Mouse (Mus musculus): Measurements from ENCODE around the gene Pfpl.
A peak's percentile ranks its signal among the peaks of the same experiment; 100 is the strongest.

The Pfpl gene

DNA sequence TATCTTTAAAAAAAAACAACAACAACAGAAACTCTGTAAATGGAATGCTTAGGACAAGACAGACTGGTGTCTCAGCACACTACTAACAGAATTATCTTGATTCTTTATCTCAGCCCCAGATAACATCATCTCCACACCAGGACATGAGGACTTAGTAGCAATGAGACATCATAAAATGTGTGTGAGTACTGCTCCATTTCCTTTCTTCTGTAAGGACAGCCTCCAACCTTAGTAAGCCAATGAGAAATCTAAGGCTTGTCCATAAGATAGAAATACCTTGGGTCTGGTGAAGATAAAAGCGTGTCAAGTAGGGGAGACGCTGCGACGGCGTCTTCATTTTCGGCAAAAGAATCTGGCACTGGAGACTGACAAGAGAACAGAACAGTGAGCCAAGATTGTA lies at the start of gene Pfpl:
Gene Pfpl (plus strand): TSS at position 301 of the 400 bp plus-strand sequence.
- no peak for DNase-seq (ENCODE audit: low read depth, low spot score)

DNA sequence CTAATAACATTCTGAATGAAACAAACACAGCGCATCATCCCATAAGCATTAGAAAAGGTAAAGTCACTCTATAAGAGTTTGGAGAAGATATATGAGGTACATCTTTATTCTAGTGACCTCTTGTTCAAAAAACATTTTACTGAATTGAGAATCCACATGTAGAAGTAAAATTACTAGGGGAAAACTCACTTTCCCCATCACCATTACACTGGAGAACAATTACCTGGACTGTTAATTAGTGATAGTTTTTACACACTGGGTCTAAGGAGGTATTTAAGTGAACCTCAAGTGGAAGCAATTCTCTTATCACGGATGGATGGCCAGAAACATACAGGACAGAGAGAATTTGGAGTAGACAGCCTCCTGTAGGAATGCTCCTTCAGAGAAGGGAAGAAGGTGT lies 40.7 kb upstream of the Pfpl start, which contains the start of gene Olfr1440:
Gene Olfr1440 (plus strand): TSS at position 301 of the 400 bp plus-strand sequence.
- DNase-seq (ENCODE audit: low read depth, low spot score), result no peak

- DNase-seq (ENCODE audit: low read depth, low spot score), result no peak
Observed at GRCm38 (mm10) chr19:12413737-12414136, 14.0 kb upstream of the Pfpl start.

- DNase-seq (ENCODE audit: low read depth, low spot score), result no peak
Observed at GRCm38 (mm10) chr19:12417361-12417760, 10.3 kb upstream of the Pfpl start, which contains the start of gene Olfr1441. Gene Olfr1441, plus strand, starts transcription at chr19:12417433.

DNA sequence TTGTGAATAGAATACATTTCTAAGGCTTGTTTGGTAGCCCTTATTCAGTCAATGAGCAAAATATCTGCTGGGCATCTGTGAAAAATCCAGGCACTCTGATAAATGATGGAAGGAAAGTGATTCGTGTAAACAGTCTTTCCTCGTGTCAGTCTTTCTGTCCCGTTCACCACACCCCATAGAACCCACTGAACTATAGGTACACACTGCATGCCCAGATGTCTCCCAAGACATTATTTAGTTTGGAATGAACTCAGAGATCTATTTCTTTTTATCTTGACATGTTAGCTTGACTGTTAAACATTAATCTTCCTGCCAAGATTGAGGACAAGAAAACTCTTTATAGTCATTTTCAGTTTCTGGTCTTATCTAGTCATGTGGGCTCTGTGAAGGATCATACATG lies 9.4 kb upstream of the Pfpl start:
- DNase-seq (ENCODE audit: low read depth, low spot score), result no peak

- no peak for DNase-seq (ENCODE audit: low read depth, low spot score)
Observed at GRCm38 (mm10) chr19:12420555-12420954, 7.2 kb upstream of the Pfpl start.

- peak; percentile 14 for DNase-seq (ENCODE audit: low read depth, low spot score)
Observed at GRCm38 (mm10) chr19:12421680-12422079, 6.0 kb upstream of the Pfpl start.

- no peak for DNase-seq (ENCODE audit: low read depth, low spot score)
Observed at GRCm38 (mm10) chr19:12427101-12427500, 604 bp upstream of the Pfpl start.

GRCm38 (mm10) chr19:12433033-12433432 lies 5.3 kb downstream of the Pfpl start:
- DNase-seq (ENCODE audit: low read depth, low spot score), result peak; percentile 50

GRCm38 (mm10) chr19:12435011-12435416 lies 7.3 kb downstream of the Pfpl start:
- no peak for DNase-seq (ENCODE audit: low read depth, low spot score)

DNA sequence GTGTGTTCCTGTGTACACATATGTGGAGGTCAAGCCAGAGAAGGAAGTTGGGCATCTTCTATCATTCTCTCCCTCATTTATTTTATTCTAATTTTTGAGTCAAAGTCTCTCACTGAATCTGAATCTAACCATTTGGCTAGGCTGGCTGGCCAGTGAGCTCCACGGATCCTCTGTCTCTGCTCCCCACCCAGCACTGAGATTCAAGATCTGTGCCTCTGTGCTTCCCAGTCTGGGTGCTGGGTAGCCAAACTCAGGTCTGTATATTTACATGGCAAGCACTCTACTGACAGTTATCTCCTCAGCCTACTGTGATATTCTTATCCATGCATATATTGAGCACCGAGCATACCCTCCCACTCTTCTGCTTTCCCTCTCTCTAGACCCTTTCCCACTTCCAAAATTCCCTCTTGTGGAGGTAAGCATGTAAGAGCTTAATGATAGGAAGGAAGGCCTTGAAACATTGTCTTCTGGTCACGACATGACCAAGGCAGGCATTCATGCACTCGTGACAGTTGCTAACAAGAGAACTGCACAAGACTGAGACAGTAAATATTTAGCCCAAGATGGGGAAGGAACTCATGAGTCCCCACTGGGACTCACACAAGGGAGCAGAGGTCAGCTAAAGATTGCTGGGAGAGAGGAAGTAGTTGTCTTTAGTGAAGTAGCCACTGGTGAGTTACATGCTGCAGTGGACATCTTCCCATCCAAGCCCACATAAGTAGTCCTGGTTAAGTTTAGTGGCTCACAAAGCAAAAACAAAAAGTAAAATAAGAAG lies 8.2 kb downstream of the Pfpl start:
- no peak for DNase-seq (ENCODE audit: low read depth, low spot score)

GRCm38 (mm10) chr19:12439581-12439980 lies 11.9 kb downstream of the Pfpl start:
- no peak for DNase-seq (ENCODE audit: low read depth, low spot score)

- no peak for DNase-seq (ENCODE audit: low read depth, low spot score)
Observed at GRCm38 (mm10) chr19:12440103-12440725, 12.5 kb downstream of the Pfpl start.

GRCm38 (mm10) chr19:12442560-12442959 lies 14.9 kb downstream of the Pfpl start:
- DNase-seq (ENCODE audit: low read depth, low spot score), result no peak

DNA sequence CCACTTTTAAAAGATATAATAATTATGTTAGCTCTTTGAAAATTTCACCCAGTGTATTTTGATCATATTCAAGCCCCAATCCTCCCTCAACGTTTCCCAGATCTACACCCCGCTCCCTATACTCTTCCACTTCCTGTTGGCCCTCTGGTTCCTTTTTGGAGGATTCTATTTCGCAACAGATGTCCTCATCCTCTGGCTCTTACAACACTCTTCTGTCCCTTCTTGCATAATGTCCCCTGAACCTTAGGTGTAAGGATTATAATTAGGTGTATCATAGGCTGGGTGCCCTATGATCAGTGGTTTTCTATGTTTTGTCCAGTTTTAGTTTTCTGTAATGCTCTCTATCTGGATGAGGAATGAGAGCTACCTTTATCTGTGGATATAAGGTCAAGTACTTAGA lies 17.3 kb downstream of the Pfpl start:
- DNase-seq (ENCODE audit: low read depth, low spot score), result no peak

DNA sequence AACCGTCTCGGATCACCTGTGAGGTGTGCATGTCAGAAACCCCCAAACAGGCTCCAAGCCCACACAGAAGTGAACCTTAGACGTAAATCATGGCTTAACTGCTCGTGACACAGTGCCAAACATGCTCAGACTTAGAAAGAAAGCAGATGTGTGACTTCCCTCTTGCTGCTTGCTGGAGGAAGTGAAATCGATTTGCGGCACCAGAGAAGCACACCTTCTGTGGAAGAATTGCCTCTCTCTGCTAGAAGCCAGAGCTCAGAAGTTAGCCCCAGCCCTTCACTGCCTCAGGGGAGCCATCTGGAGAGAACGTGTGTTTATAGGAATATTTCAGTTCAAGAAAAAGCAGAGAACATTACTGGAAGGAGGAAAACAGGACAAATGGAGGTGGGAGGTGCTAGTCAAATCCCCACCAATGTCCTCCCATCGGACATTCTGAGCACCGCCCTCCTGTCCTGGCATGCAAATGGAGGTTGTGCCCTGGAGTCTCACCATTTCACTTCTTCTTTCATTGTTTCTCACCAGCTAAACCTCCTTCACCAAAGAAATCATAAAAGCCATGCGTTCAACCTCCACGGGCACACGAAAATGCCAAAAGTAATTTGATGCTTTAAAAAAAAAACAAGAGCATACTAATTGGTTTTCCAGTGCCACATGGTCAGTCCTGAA lies 29.8 kb downstream of the Pfpl start:
- DNase-seq (ENCODE audit: low read depth, low spot score), result no peak

DNA sequence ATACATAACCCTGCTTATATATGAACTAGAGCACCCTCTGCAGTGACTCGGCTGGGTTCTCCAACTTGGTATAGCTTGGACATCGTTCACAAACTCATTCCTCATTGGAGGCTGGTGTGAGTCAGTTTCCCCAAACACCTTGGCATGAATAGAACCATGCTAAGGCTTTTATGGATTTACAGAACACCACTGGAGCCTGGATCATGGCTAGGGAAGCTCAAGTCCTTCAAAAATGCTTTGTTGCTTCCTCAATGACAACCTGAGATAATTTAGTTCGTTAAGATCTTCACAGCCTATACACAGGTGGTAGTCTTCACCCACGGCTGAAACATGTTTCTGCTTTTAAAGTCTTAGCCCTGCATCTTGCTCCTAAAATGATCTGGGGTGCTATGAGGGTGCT lies 31.8 kb downstream of the Pfpl start:
- no peak for DNase-seq (ENCODE audit: low read depth, low spot score)

- no peak for DNase-seq (ENCODE audit: low read depth, low spot score)
Observed at GRCm38 (mm10) chr19:12460282-12461249, 32.9 kb downstream of the Pfpl start, which contains the start of gene Mpeg1. Gene Mpeg1, plus strand, starts transcription at chr19:12460779.

- DNase-seq (ENCODE audit: low read depth, low spot score), result no peak
Observed at GRCm38 (mm10) chr19:12462851-12463721, 35.4 kb downstream of the Pfpl start.

- DNase-seq (ENCODE audit: low read depth, low spot score), result peak; percentile 33
Observed at GRCm38 (mm10) chr19:12463722-12464035, 36.0 kb downstream of the Pfpl start.

Data from ES-CJ7 (cell line).